Mouse (Mus musculus): ENCODE measurements around the gene Usp8. TPM values are rescaled to one million over a fixed set of nuclear protein-coding genes. Genes with fewer than 3 reads are reported as not detected.
A peak's percentile ranks its signal among the peaks of the same experiment; 100 is the strongest.

Usp8 gene
- total and polyA plus RNA-seq, 2 experiments from 2014 or later = 9.0 to 19.0 TPM

DNA sequence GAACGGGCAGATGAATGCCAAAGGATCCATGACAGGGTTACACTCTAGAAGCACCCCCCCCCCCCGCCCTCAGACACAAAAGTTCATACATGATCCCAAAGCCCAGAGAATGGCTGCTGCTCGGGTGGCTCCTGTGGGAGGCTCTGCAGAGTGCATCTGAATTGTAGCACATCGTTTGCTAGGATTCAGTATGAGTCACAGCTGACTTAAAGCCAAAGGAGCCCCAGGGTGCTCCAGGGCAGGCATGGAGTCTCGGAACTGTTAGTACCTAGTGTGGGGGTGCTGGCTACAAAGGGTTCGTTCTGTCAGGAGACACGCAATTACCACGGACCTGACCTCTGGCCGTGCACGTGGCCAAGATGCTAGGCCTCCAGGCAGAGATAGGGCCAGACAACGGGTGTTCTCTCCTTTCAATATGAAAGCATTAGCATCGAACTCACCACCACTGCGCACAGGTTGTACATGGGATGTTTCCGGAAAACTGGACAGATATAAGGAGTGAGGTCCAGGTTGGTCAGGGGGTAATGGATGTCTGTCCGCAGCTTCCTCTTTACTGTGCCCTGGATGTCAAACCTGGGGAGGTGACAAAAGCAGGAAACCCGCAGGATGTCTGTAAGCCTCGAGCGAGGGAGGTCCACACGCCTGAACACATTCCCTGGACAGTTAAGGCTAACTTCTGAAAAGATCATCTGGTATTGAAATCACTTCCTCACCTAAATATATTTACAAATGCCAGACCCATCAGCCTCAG lies 62.5 kb downstream of the Usp8 start:
- WGBS = 53% methylated on average over 19 of the region's 19 CpGs
- Histone ChIP-seq H3K9me3 (replicated peaks; ENCODE audit: control insufficient read depth, low read length) (no peaks in the 10 kb centered on the region), H3K27me3 (ENCODE audit: control insufficient read depth, insufficient read depth, low read length) (no peaks in the 10 kb centered on the region), H3K4me3 (ENCODE audit: low read depth, low read length) (no peak overlapping the region), H3K4me1 (ENCODE audit: control insufficient read depth, insufficient read depth) (no peaks in the 10 kb centered on the region), H3K9ac (replicated peaks; ENCODE audit: low read depth, low read length) (no peak overlapping the region), H3K27ac (ENCODE audit: low read depth) (peak overlapping the region; percentile 26; the same call in 1 of the 2 replicates), H3K36me3 (replicated peaks; ENCODE audit: control insufficient read depth, insufficient read depth, low read length) (no peaks in the 10 kb centered on the region), H3K4me2 (ENCODE audit: low read depth, low read length) (no peak overlapping the region)
- DNase-seq (ENCODE audit: low spot score) = no peak
- 0 out of 2 replicates have a peak, but pooled peaks have one; percentile 24 for ATAC-seq (ENCODE audit: insufficient read depth, low read depth)
- TF ChIP-seq CTCF (IDR thresholded peaks at IDR 0.05; ENCODE audit: low read depth) = no peak
- peak; percentile 53; the same call in 1 of the 2 replicates for TF ChIP-seq EP300 (IDR thresholded peaks at IDR 0.05; ENCODE audit: low read depth)

DNA sequence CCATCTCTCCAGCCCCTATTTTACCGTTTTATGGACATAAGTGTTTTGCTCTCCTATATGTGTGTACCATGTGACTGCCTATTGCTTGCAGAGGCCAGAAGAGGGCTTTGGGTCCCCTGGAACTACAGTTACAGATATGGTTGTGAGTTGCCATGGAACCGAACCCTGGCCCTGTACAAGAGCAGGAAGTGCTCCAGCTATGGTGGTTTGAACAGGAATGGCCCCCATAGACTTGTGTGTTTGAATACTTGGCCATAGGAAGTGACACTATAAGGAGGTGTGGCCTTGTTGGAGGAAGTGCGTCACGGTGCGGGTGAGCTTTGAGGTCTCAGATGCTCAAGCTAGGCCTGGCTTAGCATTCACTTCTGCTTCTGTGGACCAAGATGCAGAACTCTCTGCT lies 65.1 kb downstream of the Usp8 start:
- TF ChIP-seq EP300 (IDR thresholded peaks at IDR 0.05; ENCODE audit: low read depth) (no peak), CTCF (IDR thresholded peaks at IDR 0.05; ENCODE audit: low read depth) (no peak)
- no peaks in the 10 kb centered on the region for H3K36me3 ChIP-seq (replicated peaks; ENCODE audit: control insufficient read depth, insufficient read depth, low read length)
- H3K9me3 ChIP-seq (replicated peaks; ENCODE audit: control insufficient read depth, low read length) = no peaks in the 10 kb centered on the region
- no peaks in the 10 kb centered on the region for H3K27me3 ChIP-seq (ENCODE audit: control insufficient read depth, insufficient read depth, low read length)
- H3K4me1 ChIP-seq (ENCODE audit: control insufficient read depth, insufficient read depth) = no peaks in the 10 kb centered on the region
- 87% methylated on average over 5 of the region's 5 CpGs for WGBS
- H3K27ac ChIP-seq (ENCODE audit: low read depth) = no peak overlapping the region
- H3K4me2 ChIP-seq (ENCODE audit: low read depth, low read length) = no peak overlapping the region
- ATAC-seq (ENCODE audit: insufficient read depth, low read depth) = no peak
- H3K4me3 ChIP-seq (ENCODE audit: low read depth, low read length) = no peak overlapping the region
- no peak overlapping the region for H3K9ac ChIP-seq (replicated peaks; ENCODE audit: low read depth, low read length)
- no peak for DNase-seq (ENCODE audit: low spot score)

DNA sequence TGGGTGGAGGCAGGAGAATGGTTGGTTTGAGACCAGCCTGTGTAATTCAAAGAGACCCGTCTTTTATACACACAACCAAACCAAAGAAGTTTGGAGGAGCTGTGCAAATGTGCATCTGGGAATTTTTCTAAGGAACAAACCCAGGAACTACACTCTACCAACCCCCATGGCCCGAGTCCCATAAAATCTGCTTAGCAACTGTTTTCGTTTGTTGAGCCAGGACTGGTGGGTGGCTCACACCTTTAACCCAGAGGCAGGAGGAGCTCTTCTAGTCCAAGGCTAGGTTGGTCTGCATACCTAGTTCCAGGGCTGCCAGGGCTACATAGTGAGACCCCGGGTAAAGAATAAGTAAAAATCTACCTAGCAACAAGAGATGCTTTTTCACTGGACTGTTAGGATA lies 68.8 kb downstream of the Usp8 start:
- DNase-seq (ENCODE audit: low spot score) (no peak), ATAC-seq (ENCODE audit: insufficient read depth, low read depth) (no peak)
- 67% methylated on average over 4 of the region's 4 CpGs for WGBS

DNA sequence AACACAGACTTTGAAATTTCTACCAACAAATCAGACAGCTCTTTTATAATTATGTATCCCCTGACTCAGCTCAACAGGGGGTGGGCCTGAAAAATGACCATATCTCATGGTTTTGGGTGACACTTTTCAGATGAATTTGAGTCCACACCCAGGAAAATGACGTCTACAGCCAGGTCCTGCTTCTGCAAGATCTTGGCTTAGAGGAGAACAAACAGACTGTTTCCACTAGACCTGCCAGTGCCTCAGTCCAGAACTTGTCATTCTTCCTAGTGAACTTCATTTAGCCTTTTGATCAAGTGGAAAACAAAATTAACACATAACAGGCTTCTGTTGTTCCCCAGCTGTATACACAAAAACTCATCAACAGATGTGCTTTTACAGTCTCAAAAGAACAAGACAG lies 69.3 kb downstream of the Usp8 start:
- Histone ChIP-seq H3K27me3 (ENCODE audit: control insufficient read depth, insufficient read depth, low read length) (no peaks in the 10 kb centered on the region), H3K4me1 (ENCODE audit: control insufficient read depth, insufficient read depth) (no peaks in the 10 kb centered on the region), H3K36me3 (replicated peaks; ENCODE audit: control insufficient read depth, insufficient read depth, low read length) (no peaks in the 10 kb centered on the region), H3K9me3 (replicated peaks; ENCODE audit: control insufficient read depth, low read length) (no peaks in the 10 kb centered on the region), H3K4me2 (ENCODE audit: low read depth, low read length) (no peak overlapping the region), H3K27ac (ENCODE audit: low read depth) (no peak overlapping the region), H3K9ac (replicated peaks; ENCODE audit: low read depth, low read length) (no peak overlapping the region), H3K4me3 (ENCODE audit: low read depth, low read length) (no peak overlapping the region)
- no peak for DNase-seq (ENCODE audit: low spot score)
- ATAC-seq (ENCODE audit: insufficient read depth, low read depth) = no peak
- WGBS = 33% methylated on average over 1 of the region's 1 CpGs
- TF ChIP-seq EP300 (IDR thresholded peaks at IDR 0.05; ENCODE audit: low read depth) (no peak), CTCF (IDR thresholded peaks at IDR 0.05; ENCODE audit: low read depth) (no peak)

More for the DNA sequence above, 68.8 kb downstream of the Usp8 start:
- H3K27me3 ChIP-seq (ENCODE audit: control insufficient read depth, insufficient read depth, low read length) = no peaks in the 10 kb centered on the region
- no peak overlapping the region for H3K27ac ChIP-seq (ENCODE audit: low read depth)
- H3K36me3 ChIP-seq (replicated peaks; ENCODE audit: control insufficient read depth, insufficient read depth, low read length) = no peaks in the 10 kb centered on the region
- no peaks in the 10 kb centered on the region for H3K9me3 ChIP-seq (replicated peaks; ENCODE audit: control insufficient read depth, low read length)
- TF ChIP-seq EP300 (IDR thresholded peaks at IDR 0.05; ENCODE audit: low read depth) (no peak), CTCF (IDR thresholded peaks at IDR 0.05; ENCODE audit: low read depth) (no peak)
- H3K9ac ChIP-seq (replicated peaks; ENCODE audit: low read depth, low read length) = no peak overlapping the region
- H3K4me2 ChIP-seq (ENCODE audit: low read depth, low read length) = no peak overlapping the region
- H3K4me3 ChIP-seq (ENCODE audit: low read depth, low read length) = no peak overlapping the region
- no peaks in the 10 kb centered on the region for H3K4me1 ChIP-seq (ENCODE audit: control insufficient read depth, insufficient read depth)

DNA sequence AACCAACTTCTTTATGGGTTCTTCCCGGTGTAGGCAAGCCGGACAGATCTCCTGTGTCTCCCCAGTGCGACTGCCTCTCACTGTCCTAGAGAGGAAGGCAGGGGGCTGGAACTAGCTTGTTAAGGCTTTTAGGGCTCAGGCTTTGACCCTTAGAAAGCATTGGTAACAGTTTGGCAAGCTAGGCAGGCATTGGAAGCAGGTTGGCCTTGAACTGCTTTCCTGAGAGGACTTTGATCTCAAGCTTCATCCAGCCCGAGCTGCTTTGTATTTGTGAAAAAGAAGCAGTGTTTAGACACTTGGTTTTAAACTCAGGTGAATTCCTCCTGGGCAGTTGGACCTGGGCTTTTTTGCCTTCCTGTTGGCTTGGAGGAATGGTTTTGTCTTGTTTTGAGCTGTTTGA lies 71.7 kb downstream of the Usp8 start:
- no peaks in the 10 kb centered on the region for H3K9me3 ChIP-seq (replicated peaks; ENCODE audit: control insufficient read depth, low read length)
- no peak overlapping the region for H3K4me2 ChIP-seq (ENCODE audit: low read depth, low read length)
- ATAC-seq (ENCODE audit: insufficient read depth, low read depth) = no peak
- no peak for DNase-seq (ENCODE audit: low spot score)
- no peak for TF ChIP-seq EP300 (IDR thresholded peaks at IDR 0.05; ENCODE audit: low read depth)
- TF ChIP-seq CTCF (IDR thresholded peaks at IDR 0.05; ENCODE audit: low read depth) = no peak
- WGBS = 79% methylated on average over 4 of the region's 4 CpGs
- no peak overlapping the region for H3K9ac ChIP-seq (replicated peaks; ENCODE audit: low read depth, low read length)
- H3K36me3 ChIP-seq (replicated peaks; ENCODE audit: control insufficient read depth, insufficient read depth, low read length) = no peaks in the 10 kb centered on the region
- no peak overlapping the region for H3K4me3 ChIP-seq (ENCODE audit: low read depth, low read length)
- H3K4me1 ChIP-seq (ENCODE audit: control insufficient read depth, insufficient read depth) = no peaks in the 10 kb centered on the region
- no peak overlapping the region for H3K27ac ChIP-seq (ENCODE audit: low read depth)
- no peaks in the 10 kb centered on the region for H3K27me3 ChIP-seq (ENCODE audit: control insufficient read depth, insufficient read depth, low read length)

DNA sequence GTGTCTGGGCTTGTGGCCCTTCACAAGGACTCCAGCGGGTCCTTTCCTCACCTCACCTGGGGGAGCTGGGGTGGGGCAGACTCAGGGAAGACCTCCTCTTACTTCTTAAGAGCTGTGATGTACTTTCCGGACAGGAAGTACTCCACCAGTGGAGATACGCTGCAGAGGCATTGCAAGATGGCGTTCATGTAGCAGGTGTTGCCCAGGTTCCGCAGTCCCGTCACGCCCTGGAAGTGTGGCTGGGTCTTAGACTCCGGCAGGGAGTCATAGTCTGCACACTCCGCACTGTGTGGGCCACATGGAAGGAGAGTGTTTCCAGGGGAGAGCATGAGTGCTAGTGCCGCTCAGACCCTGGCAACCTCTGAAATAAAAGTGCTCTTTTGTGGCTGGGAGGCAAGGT lies 73.2 kb downstream of the Usp8 start:
- Histone ChIP-seq H3K4me2 (ENCODE audit: low read depth, low read length) (no peak overlapping the region), H3K9me3 (replicated peaks; ENCODE audit: control insufficient read depth, low read length) (no peaks in the 10 kb centered on the region), H3K9ac (replicated peaks; ENCODE audit: low read depth, low read length) (no peak overlapping the region), H3K4me3 (ENCODE audit: low read depth, low read length) (no peak overlapping the region), H3K27me3 (ENCODE audit: control insufficient read depth, insufficient read depth, low read length) (no peaks in the 10 kb centered on the region), H3K36me3 (replicated peaks; ENCODE audit: control insufficient read depth, insufficient read depth, low read length) (no peaks in the 10 kb centered on the region), H3K4me1 (ENCODE audit: control insufficient read depth, insufficient read depth) (no peaks in the 10 kb centered on the region), H3K27ac (ENCODE audit: low read depth) (no peak overlapping the region)
- TF ChIP-seq CTCF (IDR thresholded peaks at IDR 0.05; ENCODE audit: low read depth) = no peak
- TF ChIP-seq EP300 (IDR thresholded peaks at IDR 0.05; ENCODE audit: low read depth) = no peak
- 82% methylated on average over 10 of the region's 10 CpGs for WGBS
- DNase-seq (ENCODE audit: low spot score) (no peak), ATAC-seq (ENCODE audit: insufficient read depth, low read depth) (no peak)

Data from heart, postnatal 0 days (tissue).